Mouse (Mus musculus) MEL (cell line): ENCODE data around the gene Polr1d. TPM values are rescaled to one million over a fixed set of nuclear protein-coding genes. Genes with fewer than 3 reads are reported as not detected.

Source experiments
- DNase-seq: peaks from one replicate; pipeline ENCODE4 v3.0.0; 2011; ENCODE audit warnings: low read depth, low spot score
- H3K27ac ChIP-seq: 2 replicates; pipeline ENCODE4 v1.5.1; 2012; ENCODE audit warnings: low read depth, mild to moderate bottlenecking, control low read depth, low read length, moderate library complexity; ENCODE audit not compliant: control insufficient read depth
- H3K27me3 ChIP-seq, 2 experiments: fragments of 150-350 bp in 1 of 2; sonication (generic) in 1 of 2; 2 replicates each; pipeline ENCODE4 v1.6.1; 2012; ENCODE audit warnings: low read length in 2 of 2, mild to moderate bottlenecking in 2 of 2, improper control_type of control experiment in 1 of 2, moderate library complexity in 1 of 2; ENCODE audit not compliant: insufficient read depth in 2 of 2, control insufficient read depth in 1 of 2
- H3K36me3 ChIP-seq, 2 experiments: 2 replicates each; pipeline ENCODE4 v1.6.1; 2012 to 2014; ENCODE audit warnings: low read length in 2 of 2, improper control_type of control experiment in 1 of 2, inconsistent platforms in 1 of 2, mild to moderate bottlenecking in 1 of 2; ENCODE audit not compliant: insufficient read depth in 2 of 2, control insufficient read depth in 1 of 2
- H3K4me1 ChIP-seq, 2 experiments: fragments of 150-350 bp in 1 of 2; sonication (generic) in 1 of 2; 2 replicates each; pipeline ENCODE4 v1.6.1; 2012; ENCODE audit warnings: low read length in 2 of 2, improper control_type of control experiment in 1 of 2, mild to moderate bottlenecking in 1 of 2; ENCODE audit not compliant: insufficient read depth in 2 of 2, control insufficient read depth in 1 of 2
- H3K4me3 ChIP-seq, 2 experiments: fragments of 150-350 bp in 1 of 2; sonication (generic) in 1 of 2; 2 replicates each; pipeline ENCODE4 v1.5.1; 2012; ENCODE audit warnings: low read depth in 2 of 2, low read length in 2 of 2, mild to moderate bottlenecking in 2 of 2, moderate library complexity in 2 of 2, control low read depth in 1 of 2, improper control_type of control experiment in 1 of 2; ENCODE audit not compliant: control insufficient read depth in 1 of 2, insufficient read depth in 1 of 2
- H3K79me2 ChIP-seq: 2 replicates; pipeline ENCODE4 v1.6.1; 2012; ENCODE audit warnings: mild to moderate bottlenecking, low read length, moderate library complexity; ENCODE audit not compliant: control insufficient read depth, poor library complexity, insufficient read depth
- H3K9ac ChIP-seq: 2 replicates; pipeline ENCODE4 v1.6.1; 2012; ENCODE audit warnings: low read depth, mild to moderate bottlenecking, control low read depth, low read length, moderate library complexity; ENCODE audit not compliant: control insufficient read depth, poor library complexity, severe bottlenecking
- H3K9me3 ChIP-seq: fragments of 150-350 bp; sonication (generic); replicated peaks from 2 replicates; pipeline ENCODE4 v1.6.1; 2012; ENCODE audit warnings: mild to moderate bottlenecking, low read length, improper control_type of control experiment, moderate library complexity; ENCODE audit not compliant: insufficient read depth
- BHLHE40 ChIP-seq: IDR thresholded peaks from 2 replicates; pipeline ENCODE4 v1.6.1; 2012; ENCODE audit warnings: low read depth, mild to moderate bottlenecking, inconsistent platforms, low read length, improper control_type of control experiment, borderline replicate concordance
- CHD1 ChIP-seq: IDR thresholded peaks from 2 replicates; pipeline ENCODE4 v1.6.1; 2012; ENCODE audit warnings: low read depth, mild to moderate bottlenecking, inconsistent platforms, low read length, improper control_type of control experiment
- CTCF ChIP-seq, 3 experiments: IDR thresholded peaks in 2 of 3; conservative IDR thresholded peaks in 1 of 3; 2 replicates each; pipeline ENCODE4 v1.5.1; 2011 to 2012; ENCODE audit warnings: low read length in 3 of 3, low read depth in 2 of 3, mild to moderate bottlenecking in 2 of 3, improper control_type of control experiment in 1 of 3, inconsistent platforms in 1 of 3, mixed read lengths in 1 of 3, moderate library complexity in 1 of 3; ENCODE audit not compliant: control insufficient read depth in 1 of 3, insufficient read depth in 1 of 3, poor library complexity in 1 of 3, severe bottlenecking in 1 of 3
- E2F4 ChIP-seq: IDR thresholded peaks from 2 replicates; pipeline ENCODE4 v1.6.1; 2011; ENCODE audit warnings: low read depth, low read length, improper control_type of control experiment, borderline replicate concordance
- ELF1 ChIP-seq: IDR thresholded peaks from 2 replicates; pipeline ENCODE4 v1.6.1; 2014; ENCODE audit warnings: low read depth, mild to moderate bottlenecking, inconsistent platforms, low read length, improper control_type of control experiment, moderate library complexity
- EP300 ChIP-seq, 2 experiments: IDR thresholded peaks; 2 replicates each; pipeline ENCODE4 v1.6.1; 2011; ENCODE audit warnings: improper control_type of control experiment in 2 of 2, low read length in 2 of 2, low read depth in 1 of 2, mild to moderate bottlenecking in 1 of 2
- ETS1 ChIP-seq: IDR thresholded peaks from 2 replicates; pipeline ENCODE4 v1.6.1; 2012; ENCODE audit warnings: low read depth, mild to moderate bottlenecking, inconsistent platforms, low read length, improper control_type of control experiment, moderate library complexity
- GABPA ChIP-seq: IDR thresholded peaks from 2 replicates; pipeline ENCODE4 v1.6.1; 2012; ENCODE audit warnings: low read depth, mild to moderate bottlenecking, inconsistent platforms, low read length, improper control_type of control experiment, moderate library complexity
- GATA1 ChIP-seq: IDR thresholded peaks from 2 replicates; pipeline ENCODE4 v1.6.1; 2011; ENCODE audit warnings: low read depth, low read length, improper control_type of control experiment
- HCFC1 ChIP-seq: IDR thresholded peaks from 2 replicates; pipeline ENCODE4 v1.6.1; 2012; ENCODE audit warnings: low read depth, mild to moderate bottlenecking, inconsistent platforms, low read length, improper control_type of control experiment, moderate library complexity
- JUND ChIP-seq: IDR thresholded peaks from 2 replicates; pipeline ENCODE4 v1.6.1; 2011; ENCODE audit warnings: low read depth, mild to moderate bottlenecking, improper control_type of control experiment, low read length
- KAT2A ChIP-seq: conservative IDR thresholded peaks from 2 replicates; pipeline ENCODE4 v1.6.1; 2012; ENCODE audit warnings: low read depth, low read length, improper control_type of control experiment, inconsistent platforms
- MAFK ChIP-seq: IDR thresholded peaks from 2 replicates; pipeline ENCODE4 v1.6.1; 2011; ENCODE audit warnings: low read depth, mild to moderate bottlenecking, low read length, improper control_type of control experiment, borderline replicate concordance
- MAX ChIP-seq: IDR thresholded peaks from 2 replicates; pipeline ENCODE4 v1.6.1; 2011; ENCODE audit warnings: low read length, improper control_type of control experiment
- MEF2A ChIP-seq: IDR thresholded peaks from 2 replicates; pipeline ENCODE4 v1.6.1; 2014; ENCODE audit warnings: low read depth, mild to moderate bottlenecking, inconsistent platforms, low read length, improper control_type of control experiment; ENCODE audit not compliant: poor library complexity, insufficient replicate concordance, severe bottlenecking; ENCODE audit errors: extremely low read depth
- MXI1 ChIP-seq: IDR thresholded peaks from 2 replicates; pipeline ENCODE4 v1.6.1; 2011; ENCODE audit warnings: mild to moderate bottlenecking, low read depth, low read length, improper control_type of control experiment
- MYB ChIP-seq: IDR thresholded peaks from 2 replicates; pipeline ENCODE4 v1.6.1; 2011; ENCODE audit warnings: mild to moderate bottlenecking, low read depth, low read length, improper control_type of control experiment
- MYC ChIP-seq: IDR thresholded peaks from 2 replicates; pipeline ENCODE4 v1.6.1; 2011; ENCODE audit warnings: low read depth, mild to moderate bottlenecking, low read length, improper control_type of control experiment, moderate library complexity
- NELFE ChIP-seq: IDR thresholded peaks from 2 replicates; pipeline ENCODE4 v1.6.1; 2011; ENCODE audit warnings: low read depth, low read length, improper control_type of control experiment
- NRF1 ChIP-seq: IDR thresholded peaks from 2 replicates; pipeline ENCODE4 v1.6.1; 2014; ENCODE audit warnings: low read depth, mild to moderate bottlenecking, inconsistent platforms, low read length, improper control_type of control experiment, moderate library complexity; ENCODE audit not compliant: poor library complexity, insufficient read depth, severe bottlenecking
- POLR2A ChIP-seq, 2 experiments: IDR thresholded peaks; 2 replicates each; pipeline ENCODE4 v1.6.1; 2011 to 2012; ENCODE audit warnings: low read length in 2 of 2, mild to moderate bottlenecking in 2 of 2, control low read depth in 1 of 2, improper control_type of control experiment in 1 of 2, low read depth in 1 of 2, moderate library complexity in 1 of 2; ENCODE audit not compliant: control insufficient read depth in 1 of 2, insufficient read depth in 1 of 2, poor library complexity in 1 of 2
- POLR2AphosphoS2 ChIP-seq: IDR thresholded peaks from 2 replicates; pipeline ENCODE4 v1.6.1; 2011; ENCODE audit warnings: low read length, improper control_type of control experiment
- RAD21 ChIP-seq: IDR thresholded peaks from 2 replicates; pipeline ENCODE4 v1.6.1; 2011; ENCODE audit warnings: mild to moderate bottlenecking, low read depth, low read length, improper control_type of control experiment
- RCOR1 ChIP-seq: IDR thresholded peaks from 2 replicates; pipeline ENCODE4 v1.6.1; 2012; ENCODE audit warnings: low read depth, mild to moderate bottlenecking, inconsistent platforms, low read length, improper control_type of control experiment
- SIN3A ChIP-seq: IDR thresholded peaks from 2 replicates; pipeline ENCODE4 v1.6.1; 2012; ENCODE audit warnings: low read length, improper control_type of control experiment, inconsistent platforms
- SMC3 ChIP-seq: IDR thresholded peaks from 2 replicates; pipeline ENCODE4 v1.6.1; 2011; ENCODE audit warnings: low read depth, low read length, improper control_type of control experiment
- TAL1 ChIP-seq: IDR thresholded peaks from 2 replicates; pipeline ENCODE4 v1.6.1; 2012; ENCODE audit warnings: mild to moderate bottlenecking, inconsistent platforms, low read length, moderate library complexity, mixed read lengths
- TBP ChIP-seq: IDR thresholded peaks from 2 replicates; pipeline ENCODE4 v1.8.0; 2011; ENCODE audit warnings: low read depth, low read length, improper control_type of control experiment
- TCF12 ChIP-seq: IDR thresholded peaks from 2 replicates; pipeline ENCODE4 v1.6.1; 2014; ENCODE audit warnings: low read depth, mild to moderate bottlenecking, inconsistent platforms, low read length, improper control_type of control experiment, moderate library complexity
- UBTF ChIP-seq: IDR thresholded peaks from 2 replicates; pipeline ENCODE4 v1.6.1; 2012; ENCODE audit warnings: low read depth, mild to moderate bottlenecking, inconsistent platforms, low read length, improper control_type of control experiment, moderate library complexity, borderline replicate concordance; ENCODE audit not compliant: insufficient read depth
- USF1 ChIP-seq: IDR thresholded peaks from 2 replicates; pipeline ENCODE4 v1.6.1; 2014; ENCODE audit warnings: low read depth, mild to moderate bottlenecking, inconsistent platforms, low read length, improper control_type of control experiment, moderate library complexity
- USF2 ChIP-seq, 2 experiments: IDR thresholded peaks; 2 replicates each; pipeline ENCODE4 v1.6.1; 2011 to 2012; ENCODE audit warnings: improper control_type of control experiment in 2 of 2, low read length in 2 of 2, borderline replicate concordance in 1 of 2, inconsistent platforms in 1 of 2, low read depth in 1 of 2, mild to moderate bottlenecking in 1 of 2; ENCODE audit not compliant: insufficient read depth in 1 of 2
- ZC3H11A ChIP-seq: IDR thresholded peaks from 2 replicates; pipeline ENCODE4 v1.6.1; 2012; ENCODE audit warnings: low read depth, mild to moderate bottlenecking, inconsistent platforms, low read length, improper control_type of control experiment
- ZMIZ1 ChIP-seq: IDR thresholded peaks from 2 replicates; pipeline ENCODE4 v1.6.1; 2012; ENCODE audit warnings: low read depth, mild to moderate bottlenecking, inconsistent platforms, low read length, improper control_type of control experiment, moderate library complexity
- ZNF384 ChIP-seq: IDR thresholded peaks from 2 replicates; pipeline ENCODE4 v1.6.1; 2012; ENCODE audit warnings: low read depth, mild to moderate bottlenecking, inconsistent platforms, low read length, improper control_type of control experiment
- polyA plus RNA-seq, 2 experiments: library from polyadenylated mRNA; stranded (reverse) in 1 of 2; unstranded in 1 of 2; fragments of >175 nt in 1 of 2; fragments of >200 nt in 1 of 2; gene quantifications; 2 replicates each; pipeline versions ENCODE4 v1.2.1 to v1.2.4; 2012; ENCODE audit warnings: low replicate concordance in 2 of 2, low read depth in 1 of 2; ENCODE audit not compliant: insufficient read length in 2 of 2, insufficient read depth in 1 of 2, missing spikeins in 1 of 2
- total RNA-seq: library from RNA; depleted of rRNA; stranded (reverse); fragments of 300-350 nt; gene quantifications from 2 replicates; pipeline ENCODE4 v1.2.3, GENCODE M21; 2012

The Polr1d gene
- total and polyA plus RNA-seq, 3 experiments: 185 to 506 (median 388) TPM

DNA sequence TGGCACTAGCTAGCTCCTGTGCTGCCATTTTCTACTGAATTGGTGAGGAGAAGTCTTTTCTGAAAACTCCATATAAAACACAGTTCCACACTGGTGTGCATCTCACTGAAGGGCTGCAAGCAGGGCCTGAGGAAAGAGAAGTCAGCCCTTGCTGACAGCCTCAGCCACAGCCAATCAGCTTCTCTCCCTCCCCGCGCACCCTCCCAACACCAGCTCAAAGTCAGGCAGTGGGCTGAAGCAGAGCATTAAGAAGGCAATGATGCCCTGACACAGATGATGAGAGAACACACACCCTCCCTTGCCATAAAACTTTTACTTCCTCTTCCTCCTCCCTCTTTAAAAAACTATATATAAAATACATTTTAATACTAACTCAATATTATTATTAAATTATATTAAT, 16.8 kb upstream of the Polr1d start (continued):
- no peak for TF ChIP-seq CHD1
- peak in 1 of 2 experiments; percentile 27; a peak in 1 of 4 replicates for TF ChIP-seq POLR2A (IDR thresholded peaks at IDR 0.05; ENCODE audit: control insufficient read depth in 1 of 2, insufficient read depth in 1 of 2, low read depth in 1 of 2, low read length in 2 of 2, poor library complexity in 1 of 2)
- no peak for TF ChIP-seq RAD21
- 0 out of 2 replicates have a peak, but pooled peaks have one; percentile 36 for TF ChIP-seq TBP
- TF ChIP-seq BHLHE40: no peak
- no peak for TF ChIP-seq JUND
- TF ChIP-seq GABPA: no peak
- TF ChIP-seq CTCF (IDR thresholded peaks at IDR 0.05 in 2 of 3, conservative IDR thresholded peaks at IDR 0.05 in 1 of 3; ENCODE audit: control insufficient read depth in 1 of 3, insufficient read depth in 1 of 3, low read depth in 2 of 3, low read length in 3 of 3, poor library complexity in 1 of 3, severe bottlenecking in 1 of 3): no peak
- TF ChIP-seq EP300 (IDR thresholded peaks at IDR 0.05; ENCODE audit: low read depth in 1 of 2, low read length in 2 of 2): no peak

DNA sequence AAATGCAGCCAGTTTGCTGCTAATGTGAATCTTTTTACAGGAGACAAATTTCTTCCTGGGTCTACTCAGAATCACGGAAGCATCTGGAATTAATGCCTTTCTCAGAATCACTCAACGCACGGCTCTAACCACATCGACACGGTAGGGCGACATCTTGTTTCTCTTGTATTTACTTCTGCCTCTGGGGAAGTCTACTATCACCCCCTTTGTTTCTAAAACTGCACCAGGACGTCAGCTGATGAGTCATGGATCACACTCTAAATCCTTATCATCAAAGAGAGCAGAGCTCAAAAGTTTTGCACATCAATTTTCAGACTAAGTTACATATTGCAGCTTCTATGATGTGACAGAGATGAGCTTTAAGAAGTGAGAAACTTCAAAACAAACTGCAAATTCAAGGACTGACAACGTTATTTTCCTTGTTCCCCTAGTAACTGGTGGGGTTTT, 13.6 kb upstream of the Polr1d start:
- no peaks in the 10 kb centered on the region for H3K9me3 ChIP-seq
- peak overlapping the region; percentile 48 to 54 for H3K4me3 ChIP-seq
- peaks cover 59% of the 10 kb centered on the region for H3K79me2 ChIP-seq
- DNase-seq: peak; percentile 87
- H3K9ac ChIP-seq: peak overlapping the region; percentile 68
- H3K27ac ChIP-seq: peak overlapping the region; percentile 87
- H3K4me1 ChIP-seq: peaks cover 5 to 21% of the 10 kb centered on the region in 2 experiments; a peak in 3 of 4 replicates
- peaks cover 2 to 25% of the 10 kb centered on the region in 2 experiments; a peak in 3 of 4 replicates for H3K36me3 ChIP-seq
- H3K27me3 ChIP-seq: no peaks in the 10 kb centered on the region
- TF ChIP-seq MXI1 (peak; percentile 75), MYC (no peak), MYB (no peak), TAL1 (no peak), MAFK (no peak), RCOR1 (no peak), NRF1 (no peak), TCF12 (no peak), RAD21 (no peak), POLR2AphosphoS2 (no peak), USF2 (IDR thresholded peaks at IDR 0.05; ENCODE audit: borderline replicate concordance in 1 of 2, insufficient read depth in 1 of 2, low read depth in 1 of 2, low read length in 2 of 2) (no peak), ELF1 (no peak), UBTF (no peak), JUND (peak; percentile 88; the same call in 1 of the 2 replicates), E2F4 (no peak), SIN3A (peak; percentile 94), KAT2A (no peak), MEF2A (no peak), MAX (0 out of 2 replicates have a peak, but pooled peaks have one; percentile 13), ETS1 (peak; percentile 92), SMC3 (no peak), ZNF384 (no peak), ZMIZ1 (no peak), EP300 (IDR thresholded peaks at IDR 0.05; ENCODE audit: low read depth in 1 of 2, low read length in 2 of 2) (peak; percentile 38 to 43; a peak in 1 of 4 replicates), HCFC1 (peak; percentile 34; the same call in 1 of the 2 replicates), USF1 (peak; percentile 45), CHD1 (no peak), ZC3H11A (no peak), GATA1 (peak; percentile 74), NELFE (no peak)
